Mouse (Mus musculus) megakaryocyte-erythroid progenitor cell, adult 5 weeks (primary cell): ENCODE data around the gene Foxn4. TPM values are rescaled to one million over a fixed set of nuclear protein-coding genes. Genes with fewer than 3 reads are reported as not detected.

Source experiments
- polyA plus RNA-seq: library from polyadenylated mRNA; stranded (reverse); fragments of >175 nt; gene quantifications from 2 replicates; pipeline ENCODE4 v1.2.3, GENCODE M21; 2012

Gene Foxn4
- 0.17 TPM in 2 replicates for polyA plus RNA-seq

GRCm38 (mm10) chr5:114273693-114274402 is at the start of gene Foxn4:
Foxn4 (minus strand) TSS chr5:114273807.

GRCm38 (mm10) chr5:114288874-114289273 is 15.3 kb upstream of the Foxn4 start, which contains the start of gene Myo1h:
Myo1h (plus strand) TSS chr5:114289166.

Other genes with a start within 250 kb of the Foxn4 start
- gene Usp30, start 208.3 kb downstream of the Foxn4 start, polyA plus RNA-seq = 7.3 and 8.9 TPM in 2 replicates
- gene Svop, start 182.2 kb downstream of the Foxn4 start, polyA plus RNA-seq = not detected in 2 replicates
- gene Alkbh2, start 145.6 kb downstream of the Foxn4 start, polyA plus RNA-seq = 26.0 and 27.6 TPM in 2 replicates
- gene Ung, start 143.4 kb downstream of the Foxn4 start, polyA plus RNA-seq = 79.8 and 88.8 TPM in 2 replicates
- 1.2 and 1.5 TPM in 2 replicates for gene Acacb, start 127.3 kb downstream of the Foxn4 start, polyA plus RNA-seq
- 0.17 and 0.41 TPM in 2 replicates for gene Myo1h, start 15.4 kb upstream of the Foxn4 start, polyA plus RNA-seq
- 77.2 and 80.6 TPM in 2 replicates for gene Kctd10, start 106.7 kb upstream of the Foxn4 start, polyA plus RNA-seq
- 62.7 and 63.3 TPM in 2 replicates for gene Ube3b, start 106.8 kb upstream of the Foxn4 start, polyA plus RNA-seq
- 18.8 and 20.1 TPM in 2 replicates for gene Mmab, start 170.3 kb upstream of the Foxn4 start, polyA plus RNA-seq
- 20.1 and 21.7 TPM in 2 replicates for gene Mvk, start 170.5 kb upstream of the Foxn4 start, polyA plus RNA-seq